Mouse (Mus musculus) cerebellum, postnatal 4 days (tissue): ENCODE measurements around the gene Sec22c.

Source experiments
- DNase-seq, 2 experiments: peaks; one replicate each; pipeline ENCODE4 v3.0.0; 2022; ENCODE audit warnings: low spot score in 2 of 2, mixed read lengths in 1 of 2

The Sec22c gene

DNA sequence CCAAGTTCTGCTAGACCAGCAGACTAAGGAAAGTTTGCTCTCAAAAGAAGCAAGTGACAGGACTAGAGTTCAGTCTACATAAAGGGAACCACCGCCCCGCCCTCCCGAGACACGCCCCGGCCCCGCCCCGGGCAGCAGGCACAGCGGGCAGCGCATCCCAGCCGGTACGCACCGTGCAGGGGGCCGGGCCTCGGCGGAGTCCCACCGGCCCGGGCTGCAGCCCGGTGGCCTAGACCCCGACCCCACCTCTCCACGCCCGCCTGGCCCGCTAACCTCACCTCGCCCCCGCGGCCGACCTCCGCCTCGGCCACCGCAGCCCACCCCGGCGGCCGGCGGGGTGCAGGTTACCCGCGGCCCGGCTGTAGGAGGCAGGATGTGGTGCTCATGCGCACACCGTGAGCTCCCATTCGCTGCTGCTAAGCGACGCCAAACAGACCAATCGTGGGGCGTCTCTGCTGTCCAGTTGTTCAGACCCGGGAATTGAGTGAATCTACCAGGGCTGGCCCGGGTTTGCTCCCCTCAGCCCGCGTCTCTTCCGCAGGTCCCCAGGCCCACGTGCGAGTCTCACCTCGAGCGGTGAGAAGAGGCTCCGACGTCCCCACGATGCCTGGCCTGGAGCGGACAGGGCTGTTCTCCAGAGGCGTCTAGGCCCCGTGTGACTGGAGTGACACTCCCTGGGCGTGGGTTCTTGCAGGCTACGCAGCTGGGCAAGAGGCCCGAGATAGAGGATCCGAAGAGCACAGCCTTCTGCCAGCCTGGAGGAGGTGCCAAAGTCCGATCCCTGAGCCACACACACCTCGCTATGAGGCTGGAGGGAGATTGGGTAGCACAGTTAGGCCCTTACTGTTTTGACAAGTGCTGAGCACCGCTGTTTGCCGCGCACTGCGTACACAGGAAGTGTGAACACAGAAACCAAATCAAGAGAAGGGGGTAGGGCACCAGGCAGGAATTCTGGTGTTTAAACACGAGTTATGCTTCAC is at the start of gene Sec22c:
Sec22c (minus strand) TSS at position 845 of the 980 bp plus-strand sequence.
- DNase-seq, result peak; percentile 63 to 81

- DNase-seq, result no peak
Observed at GRCm38 (mm10) chr9:121754624-121755023, 49.3 kb upstream of the Sec22c start.

DNA sequence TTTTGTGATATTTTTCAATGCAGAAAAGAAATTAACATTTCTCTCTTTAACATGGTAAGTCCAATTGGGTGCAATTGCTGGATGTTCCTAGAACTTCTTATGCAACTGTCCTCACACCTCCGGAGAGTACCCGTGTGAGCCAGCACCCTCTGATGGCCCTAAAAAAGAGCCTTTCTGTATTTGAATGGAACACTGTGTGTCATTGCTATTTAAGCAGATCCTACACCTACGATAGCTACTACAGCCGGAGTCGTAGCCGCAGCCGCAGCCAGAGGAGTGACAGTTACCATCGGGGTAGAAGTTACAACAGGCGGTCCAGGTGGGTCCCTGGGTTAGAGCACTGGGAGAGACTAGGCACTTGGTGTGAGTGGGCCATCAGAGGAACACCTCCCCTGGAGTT is 47.5 kb upstream of the Sec22c start:
- no peak for DNase-seq

- DNase-seq, result no peak
Observed at GRCm38 (mm10) chr9:121744051-121744450, 38.8 kb upstream of the Sec22c start.

DNA sequence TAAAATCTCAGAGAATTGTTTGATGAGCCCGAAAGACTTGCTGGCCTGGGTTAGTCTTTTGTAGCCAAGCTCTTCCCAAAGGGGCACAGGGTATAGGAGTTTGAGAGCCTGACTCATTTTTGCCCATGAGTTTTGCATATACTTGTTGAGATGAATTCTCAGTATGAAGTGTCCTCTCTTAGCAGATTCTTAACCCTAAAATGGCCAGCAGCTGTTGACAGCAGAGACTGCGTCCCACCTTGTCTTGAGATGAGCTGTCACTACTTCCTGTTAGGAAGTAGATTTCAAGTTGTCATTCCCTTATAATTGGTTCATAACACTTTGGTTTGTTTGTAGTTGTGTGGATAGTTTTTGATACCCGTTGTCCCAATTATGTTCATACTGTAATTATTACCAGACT is 35.9 kb upstream of the Sec22c start:
- no peak for DNase-seq

DNA sequence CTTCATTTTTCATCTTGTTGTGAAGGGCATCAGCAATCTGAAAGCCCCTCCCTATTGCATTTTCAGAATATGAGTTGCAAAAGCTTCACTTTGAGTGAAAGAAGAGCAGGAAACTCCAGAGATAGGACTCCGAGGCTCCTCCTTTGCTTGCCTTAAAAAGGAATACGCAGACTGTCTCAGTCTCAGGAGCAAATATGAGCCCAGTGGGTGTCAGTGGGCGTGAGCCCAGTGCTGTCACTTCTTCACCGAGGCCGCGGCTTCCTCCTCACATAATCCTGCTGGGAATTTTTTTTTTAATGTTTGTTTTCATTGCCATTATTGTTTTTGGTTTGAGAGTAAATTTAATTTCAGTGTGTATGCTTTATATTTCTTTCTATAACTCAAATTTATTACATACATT is 35.2 kb upstream of the Sec22c start:
- no peak for DNase-seq

DNA sequence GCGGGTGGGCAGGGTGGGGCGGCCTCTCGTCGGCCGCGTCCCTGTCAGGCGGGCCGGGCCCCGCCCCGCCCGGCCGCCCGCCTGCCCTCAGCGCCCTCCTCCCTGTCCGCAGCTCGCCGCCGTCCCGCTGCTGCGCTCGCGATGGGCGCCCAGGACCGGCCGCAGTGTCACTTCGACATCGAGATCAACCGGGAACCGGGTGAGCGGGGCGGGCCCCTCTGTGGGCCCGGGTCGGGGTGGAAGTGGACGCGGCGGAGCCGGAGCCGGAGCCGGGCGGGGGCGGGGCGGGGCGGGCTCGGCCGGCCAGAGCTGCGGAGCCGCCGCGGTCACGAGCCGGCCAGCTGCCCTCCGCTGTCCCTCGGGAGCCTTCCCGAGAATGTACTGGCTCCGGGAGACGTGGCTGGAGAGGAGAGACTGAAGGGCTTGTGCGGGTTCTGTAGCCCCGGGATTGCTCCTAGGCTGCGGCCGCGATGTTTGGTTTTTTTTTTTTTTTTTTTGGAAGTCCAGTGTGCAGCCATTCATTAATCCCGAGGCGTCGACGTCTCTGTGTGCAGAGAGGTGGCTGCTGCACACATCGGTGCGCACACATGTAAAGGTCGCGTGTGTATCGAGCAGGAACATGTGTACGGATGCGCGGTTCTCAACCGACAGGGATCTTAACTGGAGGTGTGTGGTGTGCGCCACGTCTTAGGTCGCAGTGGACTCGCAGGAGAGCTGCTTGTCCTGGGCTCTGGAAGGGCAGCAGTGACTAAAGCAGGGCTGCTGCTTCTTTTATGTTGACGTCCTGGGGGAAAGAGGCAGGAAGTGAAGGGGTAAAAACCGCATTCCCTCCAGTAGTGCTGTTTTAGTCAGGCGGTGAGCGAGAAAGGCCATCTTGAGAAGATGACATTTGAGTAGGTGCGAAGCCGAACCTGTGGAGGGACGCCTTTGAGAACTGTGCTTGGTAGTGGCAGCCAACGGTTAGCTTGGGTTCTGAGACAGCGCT is 14.3 kb upstream of the Sec22c start:
- DNase-seq, result no peak

- peak; percentile 92 to 97 for DNase-seq
Observed at GRCm38 (mm10) chr9:121718792-121719318, 13.6 kb upstream of the Sec22c start, which contains the start of gene Nktr. TSS of gene Nktr (plus strand) at chr9:121719169.

DNA sequence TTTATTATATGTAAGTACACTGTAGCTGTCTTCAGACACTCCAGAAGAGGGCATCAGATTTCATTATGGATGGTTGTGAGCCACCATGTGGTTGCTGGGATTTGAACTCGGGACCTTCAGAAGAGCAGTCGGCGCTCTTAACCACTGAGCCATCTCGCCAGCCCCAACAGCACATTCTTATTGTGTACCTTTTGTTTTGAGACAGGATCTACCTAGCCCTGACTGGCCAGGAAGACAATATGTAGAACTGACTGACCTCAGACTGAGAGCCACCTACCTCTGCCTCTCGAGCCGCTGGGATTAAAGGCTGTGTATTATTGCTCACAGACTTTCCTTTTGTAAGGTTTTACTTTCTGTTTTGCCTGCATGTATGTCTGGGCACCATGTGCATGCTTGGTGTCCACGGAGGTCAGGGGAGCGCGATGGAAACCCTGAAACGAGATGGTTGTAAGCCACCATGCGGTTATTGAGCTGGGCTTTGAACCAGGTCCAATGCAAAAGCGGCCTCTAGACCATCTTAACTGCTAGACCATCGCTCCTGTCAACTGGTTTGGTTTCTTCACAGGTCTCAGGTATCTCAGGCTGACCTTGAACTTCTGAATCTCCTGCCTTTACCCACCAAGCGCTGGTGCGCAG is 12.9 kb upstream of the Sec22c start:
- DNase-seq, result peak in 1 of 2 experiments; percentile 22

DNA sequence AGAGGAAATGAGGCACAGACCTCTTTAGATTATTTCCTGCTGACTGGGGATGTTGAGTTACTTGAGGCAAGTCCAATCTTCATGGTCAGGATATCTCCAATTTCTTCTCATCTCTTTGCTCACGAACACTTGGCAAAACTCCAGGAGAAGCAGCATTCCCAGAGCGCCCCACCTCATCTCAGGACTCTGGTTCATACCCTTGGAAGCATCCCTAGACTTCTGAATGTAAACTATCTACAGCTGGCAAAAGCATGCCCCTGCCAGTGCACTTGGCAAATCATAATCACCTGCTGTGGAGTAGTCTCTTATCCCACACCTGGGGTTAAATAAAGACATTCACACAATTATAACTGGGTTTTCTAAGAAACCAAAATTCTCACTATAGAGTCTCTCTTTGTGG is 11.8 kb upstream of the Sec22c start:
- DNase-seq, result no peak

DNA sequence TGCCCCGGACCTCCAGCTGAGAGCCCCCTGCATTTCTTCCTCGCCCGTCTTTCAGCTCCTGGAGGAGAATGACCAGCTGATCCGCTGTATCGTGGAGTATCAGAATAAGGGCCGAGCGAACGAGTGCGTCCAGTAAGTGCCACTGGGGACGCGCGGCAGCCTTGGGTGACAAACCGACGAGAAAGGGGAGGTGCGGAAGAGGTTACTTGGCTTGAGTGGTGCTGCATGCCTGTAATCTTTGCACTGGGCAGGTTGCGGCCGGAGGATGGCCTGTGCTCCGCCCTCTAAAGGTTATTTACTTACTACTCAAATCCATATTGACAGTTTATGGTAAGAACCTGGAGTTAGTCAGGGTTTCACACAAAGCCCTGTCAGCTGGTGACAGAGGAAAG is 5.3 kb upstream of the Sec22c start:
- DNase-seq, result no peak

- peak; percentile 95 to 96 for DNase-seq
Observed at GRCm38 (mm10) chr9:121709898-121710583, 4.8 kb upstream of the Sec22c start, which contains the start of gene Ss18l2. TSS of gene Ss18l2 (plus strand) at chr9:121710329.

DNA sequence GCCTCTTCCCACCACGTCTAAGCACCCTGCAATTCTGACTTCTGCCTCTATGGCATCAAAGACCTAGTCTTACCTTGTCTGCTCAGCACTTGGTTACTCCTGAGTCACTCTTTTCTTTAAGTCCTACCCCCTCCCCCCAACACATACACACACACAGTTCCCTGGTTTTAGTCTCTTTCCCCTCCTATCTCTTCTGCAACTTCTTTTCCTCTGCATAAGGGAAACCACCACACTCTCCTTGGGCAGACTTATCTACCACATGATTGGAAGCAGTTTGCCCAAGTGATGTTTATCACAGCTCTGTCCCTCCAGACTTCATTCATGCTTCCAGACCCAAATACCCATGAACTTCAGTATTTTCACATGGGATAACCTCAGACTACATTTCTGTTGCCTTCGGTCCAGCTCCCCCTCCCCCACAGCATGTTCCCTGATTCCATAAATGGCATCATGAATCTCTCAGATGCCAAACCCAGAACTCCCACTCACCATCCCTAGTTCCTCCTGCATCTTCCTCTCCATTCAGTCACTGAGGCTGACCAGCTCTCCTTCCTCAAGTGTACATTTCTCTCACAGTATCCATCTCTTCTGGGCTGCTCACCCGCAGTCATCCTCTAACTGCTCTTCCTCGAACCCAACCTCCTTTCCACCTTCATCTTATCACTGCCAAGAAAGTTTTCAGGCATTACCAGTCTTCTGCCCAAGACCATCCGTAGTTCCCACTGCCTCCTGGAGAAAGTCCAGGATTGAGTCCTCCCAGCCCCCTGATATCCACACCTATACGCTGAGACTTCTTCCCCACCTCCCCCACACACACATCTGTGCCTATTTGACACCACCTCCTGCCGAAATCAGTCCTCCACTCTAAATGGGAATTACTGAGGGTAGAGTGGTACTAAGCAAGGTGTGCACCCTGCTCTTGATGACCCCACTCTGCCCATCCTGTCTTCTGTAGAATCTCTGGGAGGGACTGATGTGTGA is 3.5 kb upstream of the Sec22c start:
- no peak for DNase-seq

- no peak for DNase-seq
Observed at GRCm38 (mm10) chr9:121707801-121708200, 2.5 kb upstream of the Sec22c start.

DNA sequence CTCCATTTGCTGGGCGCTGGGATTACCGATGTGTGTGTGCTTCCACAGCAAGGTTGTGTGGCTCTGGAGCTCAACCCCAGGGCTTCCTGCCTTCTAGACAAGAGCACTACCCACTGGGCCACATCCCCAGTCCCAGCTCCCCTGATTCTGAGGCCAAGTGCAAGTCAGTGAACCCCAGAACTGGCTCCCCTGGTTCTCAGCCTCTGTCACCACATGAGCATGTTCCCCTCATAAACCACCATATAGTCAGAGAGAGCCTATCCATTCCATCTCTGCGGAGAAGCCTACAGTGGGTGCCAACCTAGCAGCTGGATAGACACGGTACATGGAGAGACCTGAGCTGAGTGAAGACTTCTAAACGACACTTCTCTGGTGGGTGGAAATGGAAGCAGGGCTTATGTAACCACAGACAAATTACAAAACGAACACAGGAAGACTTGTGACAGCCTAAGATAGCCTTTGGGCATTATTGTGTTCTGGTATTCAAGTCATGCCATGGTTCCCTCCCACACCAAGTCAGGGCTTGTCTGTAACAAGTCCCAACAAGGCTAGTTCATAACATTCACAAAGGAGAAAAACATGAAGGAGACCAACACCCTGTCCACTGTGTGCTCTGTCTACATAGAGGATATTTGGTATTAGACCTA is 862 bp upstream of the Sec22c start:
- no peak for DNase-seq

DNA sequence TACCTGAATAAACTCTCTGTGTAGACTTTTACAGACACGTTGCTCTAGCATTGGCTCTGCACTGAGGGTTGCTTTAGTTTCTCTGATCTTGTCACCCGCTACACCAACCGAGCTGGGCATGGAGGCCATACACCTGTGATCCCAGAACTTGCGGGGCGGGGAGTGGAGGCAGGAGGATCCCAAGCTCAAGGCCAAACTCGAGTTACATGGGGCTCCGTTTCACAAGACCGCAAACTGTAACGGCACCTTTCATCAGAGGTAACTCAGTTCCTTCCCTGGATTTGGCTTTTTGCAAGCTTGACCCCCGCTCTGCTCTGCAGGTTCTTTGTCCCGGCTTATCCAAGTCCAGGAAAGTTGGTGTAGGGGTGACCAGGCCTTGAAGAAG is 1.0 kb downstream of the Sec22c start:
- DNase-seq, result no peak

GRCm38 (mm10) chr9:121697150-121698049 is 7.9 kb downstream of the Sec22c start:
- peak in 1 of 2 experiments; percentile 77 for DNase-seq

DNA sequence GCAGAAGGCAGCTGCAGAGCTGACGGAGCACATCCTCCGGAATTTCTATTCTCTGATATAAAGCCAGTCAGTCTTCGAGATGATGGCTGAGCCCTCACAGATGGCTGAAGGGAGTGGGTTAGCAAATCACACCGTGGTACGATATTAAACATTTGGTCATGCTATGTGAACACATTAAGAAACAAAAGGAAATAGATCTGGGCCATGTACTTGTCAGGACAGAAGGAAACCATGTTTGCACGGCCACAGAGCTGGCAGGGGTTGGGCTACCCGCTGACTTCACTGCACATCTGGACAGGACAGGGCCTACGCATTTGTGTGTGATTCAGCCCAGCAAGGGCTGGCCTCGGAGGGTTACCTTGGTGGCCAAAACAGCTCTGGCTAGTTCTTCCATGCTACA is 8.7 kb downstream of the Sec22c start:
- no peak for DNase-seq
